Mouse (Mus musculus) E14TG2a.4 (cell line): ENCODE measurements around the gene Spc24.

ENCODE experiments used
- H3K27me3 ChIP-seq: 2 replicates; pipeline ENCODE4 v1.6.1; 2014; ENCODE audit warnings: low read length, control low read depth; ENCODE audit not compliant: insufficient read depth
- H3K36me3 ChIP-seq: 2 replicates; pipeline ENCODE4 v1.6.1; 2014; ENCODE audit warnings: low read length, control low read depth; ENCODE audit not compliant: insufficient read depth
- H3K4me1 ChIP-seq: replicated peaks from 2 replicates; pipeline ENCODE4 v1.6.1; 2014; ENCODE audit warnings: low read depth, low read length, control low read depth
- H3K4me3 ChIP-seq: replicated peaks from 2 replicates; pipeline ENCODE4 v1.5.1; 2014; ENCODE audit warnings: mild to moderate bottlenecking, low read length
- H3K9me3 ChIP-seq: 2 replicates; pipeline ENCODE4 v1.6.1; 2014; ENCODE audit warnings: low read length, control low read depth
- CTCF ChIP-seq: conservative IDR thresholded peaks from 2 replicates; pipeline ENCODE4 v1.5.1; 2014; ENCODE audit warnings: low read length
- NANOG ChIP-seq: IDR thresholded peaks from 2 replicates; pipeline ENCODE4 v1.6.1; 2014; ENCODE audit warnings: borderline replicate concordance, low read length, mixed read lengths
- POU5F1 ChIP-seq: IDR thresholded peaks from 2 replicates; pipeline ENCODE4 v1.6.1; 2014; ENCODE audit warnings: low read length, borderline replicate concordance

Spc24 gene

GRCm38 (mm10) chr9:21760155-21761088, at the start of gene Spc24:
Gene Spc24, minus strand, starts transcription at chr9:21760303.
- peak; percentile 43 for TF ChIP-seq CTCF
- no peak for TF ChIP-seq POU5F1
- TF ChIP-seq NANOG: no peak
- Histone ChIP-seq H3K9me3 (no peaks in the 10 kb centered on the region), H3K27me3 (no peaks in the 10 kb centered on the region), H3K4me1 (peaks cover 83% of the 10 kb centered on the region), H3K36me3 (peaks cover 39% of the 10 kb centered on the region), H3K4me3 (peak within 1 kb of the TSS; percentile 98)

GRCm38 (mm10) chr9:21808561-21808960, 48.5 kb upstream of the Spc24 start:
- Histone ChIP-seq H3K27me3 (no peaks in the 10 kb centered on the region), H3K4me3 (no peak overlapping the region), H3K36me3 (peaks cover 96% of the 10 kb centered on the region), H3K4me1 (peaks cover 86% of the 10 kb centered on the region), H3K9me3 (no peaks in the 10 kb centered on the region)
- TF ChIP-seq NANOG: no peak
- peak; percentile 47 for TF ChIP-seq CTCF

- Histone ChIP-seq H3K9me3 (no peaks in the 10 kb centered on the region), H3K27me3 (no peaks in the 10 kb centered on the region), H3K4me3 (no peak overlapping the region), H3K36me3 (peaks cover 96% of the 10 kb centered on the region), H3K4me1 (peaks cover 90% of the 10 kb centered on the region)
- TF ChIP-seq CTCF: no peak
- TF ChIP-seq NANOG: no peak
- TF ChIP-seq POU5F1: no peak
Observed at GRCm38 (mm10) chr9:21806976-21807375, 46.9 kb upstream of the Spc24 start.

DNA sequence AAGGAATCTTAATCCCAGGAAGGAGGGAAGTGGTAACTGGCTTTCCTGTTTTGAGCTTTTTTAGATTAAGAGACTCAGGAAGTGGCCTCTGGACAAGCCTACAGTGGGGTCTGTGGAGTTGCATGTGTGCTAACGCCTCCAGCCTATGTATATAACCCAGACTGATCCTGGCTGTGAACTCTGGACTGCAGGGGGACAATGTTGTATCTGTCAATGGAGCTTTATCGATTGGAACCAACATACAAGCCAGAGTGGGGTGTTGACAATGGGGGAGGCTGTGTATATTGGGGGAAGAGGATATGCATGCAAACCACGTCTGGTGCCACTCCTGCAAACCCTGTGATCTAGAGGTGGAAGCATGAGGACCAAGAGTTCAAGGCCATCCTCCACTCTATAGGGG, 46.3 kb upstream of the Spc24 start:
- H3K27me3 ChIP-seq: no peaks in the 10 kb centered on the region
- H3K4me3 ChIP-seq: no peak overlapping the region
- no peaks in the 10 kb centered on the region for H3K9me3 ChIP-seq
- peaks cover 96% of the 10 kb centered on the region for H3K36me3 ChIP-seq
- no peak for TF ChIP-seq NANOG
- TF ChIP-seq POU5F1: no peak
- TF ChIP-seq CTCF: no peak
- H3K4me1 ChIP-seq: peaks cover 92% of the 10 kb centered on the region

GRCm38 (mm10) chr9:21803986-21804644, 44.0 kb upstream of the Spc24 start:
- H3K4me1 ChIP-seq: peaks cover 97% of the 10 kb centered on the region
- H3K27me3 ChIP-seq: no peaks in the 10 kb centered on the region
- no peaks in the 10 kb centered on the region for H3K9me3 ChIP-seq
- H3K36me3 ChIP-seq: peaks cover 96% of the 10 kb centered on the region
- TF ChIP-seq NANOG: no peak
- TF ChIP-seq POU5F1: no peak
- TF ChIP-seq CTCF: peak; percentile 91
- peak overlapping the region; percentile 41 for H3K4me3 ChIP-seq

DNA sequence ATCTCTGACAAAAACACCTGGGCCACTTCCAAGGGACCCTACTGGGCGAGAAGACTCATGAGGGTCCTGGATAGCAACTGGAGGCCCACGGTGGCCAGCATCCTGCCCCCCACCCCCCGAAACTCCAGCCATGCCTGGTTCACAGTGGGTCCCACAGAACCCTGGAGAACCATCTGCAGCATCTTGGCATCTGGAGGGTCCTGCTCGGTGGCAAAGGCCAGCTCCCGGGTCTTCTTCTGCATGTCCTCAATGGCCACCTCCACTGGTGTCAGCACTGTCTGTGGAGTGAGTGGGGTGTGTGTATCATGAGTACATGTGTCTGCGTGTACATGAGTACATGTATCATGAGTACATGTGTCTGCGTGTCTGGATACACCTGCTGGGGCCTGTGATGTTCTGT, 41.5 kb upstream of the Spc24 start:
- peaks cover 82% of the 10 kb centered on the region for H3K36me3 ChIP-seq
- H3K9me3 ChIP-seq: no peaks in the 10 kb centered on the region
- TF ChIP-seq NANOG: no peak
- TF ChIP-seq POU5F1: no peak
- no peak for TF ChIP-seq CTCF
- no peaks in the 10 kb centered on the region for H3K27me3 ChIP-seq
- no peak overlapping the region for H3K4me3 ChIP-seq
- H3K4me1 ChIP-seq: peaks cover 90% of the 10 kb centered on the region

DNA sequence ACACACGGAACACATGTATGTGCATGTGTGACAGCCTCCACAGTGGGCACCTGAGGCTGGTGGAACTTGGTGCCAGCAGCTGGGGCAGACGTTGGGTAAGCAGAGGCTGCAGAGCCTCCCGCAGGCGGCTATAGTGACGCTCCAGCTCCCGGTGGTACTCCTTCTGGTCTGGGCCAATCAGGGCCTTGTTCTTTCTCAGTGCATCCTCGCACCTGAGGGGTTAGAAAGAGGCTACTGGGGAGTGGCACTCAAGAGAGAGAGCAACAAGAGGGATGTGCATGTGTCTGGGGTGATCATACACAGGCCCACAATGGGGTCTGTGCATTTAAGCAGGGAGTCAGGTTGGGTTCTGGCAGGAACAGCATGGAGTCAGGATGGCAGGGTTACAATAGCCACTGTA, 41.0 kb upstream of the Spc24 start:
- Histone ChIP-seq H3K9me3 (no peaks in the 10 kb centered on the region), H3K27me3 (no peaks in the 10 kb centered on the region), H3K4me1 (peaks cover 90% of the 10 kb centered on the region), H3K4me3 (no peak overlapping the region), H3K36me3 (peaks cover 82% of the 10 kb centered on the region)
- TF ChIP-seq NANOG: no peak
- TF ChIP-seq POU5F1: no peak
- no peak for TF ChIP-seq CTCF

DNA sequence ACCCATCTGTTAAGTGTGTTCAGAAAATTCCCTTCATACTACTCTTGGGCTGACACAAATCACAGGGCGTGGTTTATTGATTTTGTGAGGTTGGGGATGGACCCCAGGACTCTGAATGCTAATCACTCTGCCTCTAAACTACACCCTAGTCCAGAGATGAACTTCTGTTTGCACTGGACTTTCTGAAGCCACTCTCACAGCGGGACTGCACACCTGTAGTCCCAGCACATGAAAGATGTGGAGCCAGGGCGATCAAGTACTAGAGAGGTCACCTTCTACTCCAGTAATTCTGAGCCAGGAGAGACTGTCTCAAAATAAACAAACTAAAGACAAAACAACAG, 38.9 kb upstream of the Spc24 start:
- H3K9me3 ChIP-seq: no peaks in the 10 kb centered on the region
- TF ChIP-seq NANOG (peak; percentile 16; the same call in 1 of the 2 replicates), CTCF (no peak)
- peaks cover 88% of the 10 kb centered on the region for H3K4me1 ChIP-seq

More for the DNA sequence above, 38.9 kb upstream of the Spc24 start:
- Histone ChIP-seq H3K36me3 (peaks cover 82% of the 10 kb centered on the region), H3K27me3 (no peaks in the 10 kb centered on the region), H3K4me3 (peak overlapping the region; percentile 97)
